Mouse (Mus musculus) G1E (cell line): Measurements from ENCODE around the gene Fkbp1a.

ENCODE experiments used
- CTCF ChIP-seq: IDR thresholded peaks from 2 replicates; pipeline ENCODE4 v1.5.1; 2012; ENCODE audit warnings: low read depth, low read length, inconsistent platforms, mixed read lengths
- GATA1 ChIP-seq: IDR thresholded peaks from 2 replicates; pipeline ENCODE4 v1.6.1; 2012; ENCODE audit warnings: borderline replicate concordance, low read length, inconsistent platforms, mixed read lengths
- TAL1 ChIP-seq: conservative IDR thresholded peaks from 2 replicates; pipeline ENCODE4 v1.6.1; 2012; ENCODE audit warnings: low read depth, low read length, inconsistent platforms, mixed read lengths

DNA sequence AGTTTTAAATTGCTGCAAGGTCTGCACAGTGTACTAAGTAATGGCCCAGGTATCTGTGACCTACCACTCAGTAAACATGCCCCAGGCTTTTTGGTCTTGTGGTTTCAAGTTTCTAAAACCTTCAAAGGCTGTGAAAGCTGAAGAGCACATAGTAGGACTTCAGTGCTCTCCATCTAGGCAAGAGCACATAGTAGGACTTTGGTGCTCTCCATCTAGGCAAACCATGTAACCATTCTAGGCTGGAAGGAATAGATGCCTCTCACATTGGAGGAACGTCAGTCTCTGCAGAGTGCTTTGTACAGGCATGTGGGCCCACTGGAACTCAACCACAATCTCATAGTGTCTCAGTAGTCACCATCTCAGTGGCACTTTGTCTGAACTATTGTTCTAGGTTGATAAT lies 21.7 kb downstream of the Fkbp1a start:
- TF ChIP-seq CTCF = no peak
- TF ChIP-seq TAL1 = no peak
- no peak for TF ChIP-seq GATA1
